Mouse (Mus musculus) bone marrow macrophage, adult 2 months (primary cell): ENCODE data around the gene Idh3a. TPM values are rescaled to one million over a fixed set of nuclear protein-coding genes. Genes with fewer than 3 reads are reported as not detected.
"Not testable (repeated sequence)": the region's sequence is repeated elsewhere in the genome, so short reads cannot be mapped to it uniquely, and the experiment has no call there.

Experiments
- H3K27ac ChIP-seq: 2 replicates; pipeline ENCODE4 v1.5.1; 2012; ENCODE audit warnings: low read depth, low read length; ENCODE audit not compliant: insufficient read depth
- H3K4me1 ChIP-seq: 2 replicates; pipeline ENCODE4 v1.6.1; 2012; ENCODE audit warnings: low read length; ENCODE audit not compliant: control insufficient read depth, insufficient read depth
- H3K4me3 ChIP-seq: 2 replicates; pipeline ENCODE4 v1.5.1; 2012; ENCODE audit warnings: mild to moderate bottlenecking, low read length, moderate library complexity; ENCODE audit not compliant: insufficient read depth
- CTCF ChIP-seq: IDR thresholded peaks from 2 replicates; pipeline ENCODE4 v1.5.1; 2012; ENCODE audit warnings: low read depth, mild to moderate bottlenecking, low read length, moderate library complexity
- POLR2A ChIP-seq: IDR thresholded peaks from 2 replicates; pipeline ENCODE4 v1.6.1; 2012; ENCODE audit warnings: mild to moderate bottlenecking, low read depth, low read length, borderline replicate concordance
- polyA plus RNA-seq: library from polyadenylated mRNA; stranded (reverse); fragments of >200 nt; gene quantifications from 2 replicates; pipeline ENCODE4 v1.2.4, GENCODE M21; 2012; ENCODE audit not compliant: missing spikeins, insufficient read depth, insufficient read length

Gene Idh3a
- polyA plus RNA-seq, 1 experiment: 19.2 TPM

GRCm38 (mm10) chr9:54552409-54552808 is 33.7 kb upstream of the Idh3a start:
- Histone ChIP-seq H3K4me3 (no peak overlapping the region), H3K27ac (no peak overlapping the region), H3K4me1 (peaks cover 13% of the 10 kb centered on the region)
- TF ChIP-seq POLR2A (no peak), CTCF (no peak)

DNA sequence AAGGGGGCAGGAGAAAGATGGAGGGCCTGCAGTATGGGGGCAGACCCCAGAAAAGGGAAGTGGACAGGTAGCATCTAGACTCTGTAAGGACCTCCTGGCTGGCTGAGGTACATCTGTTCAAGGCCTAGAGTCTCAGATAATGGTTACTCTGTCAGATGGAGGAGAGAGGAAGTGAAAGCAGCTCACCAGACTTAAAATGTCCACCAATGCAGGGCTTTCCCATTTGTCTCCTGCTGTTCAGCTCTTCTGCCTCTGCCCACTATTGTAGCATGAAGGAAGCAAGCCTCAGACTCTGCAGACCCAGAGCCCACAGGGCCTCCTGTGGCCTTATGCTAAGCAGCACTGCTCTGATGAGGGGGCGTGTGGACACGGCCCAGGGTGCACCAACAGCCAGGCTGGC is 31.1 kb upstream of the Idh3a start:
- TF ChIP-seq CTCF (no peak), POLR2A (no peak)
- H3K4me1 ChIP-seq: peaks cover 13% of the 10 kb centered on the region
- peak overlapping the region; percentile 43 for H3K27ac ChIP-seq
- no peak overlapping the region for H3K4me3 ChIP-seq

- Histone ChIP-seq H3K4me1 (peaks cover 15% of the 10 kb centered on the region), H3K4me3 (no peak overlapping the region), H3K27ac (no peak overlapping the region)
- TF ChIP-seq POLR2A (no peak), CTCF (no peak)
These were observed 27.4 kb upstream of the Idh3a start for GRCm38 (mm10) chr9:54558731-54559130.

GRCm38 (mm10) chr9:54559771-54560471 is 26.2 kb upstream of the Idh3a start, which contains the start of gene Cib2:
Cib2 (minus strand) TSS chr9:54560218.
- no peak within 1 kb of the TSS for H3K27ac ChIP-seq
- peak within 1 kb of the TSS; percentile 69 for H3K4me3 ChIP-seq
- TF ChIP-seq POLR2A (no peak), CTCF (no peak)
- H3K4me1 ChIP-seq: peaks cover 11% of the 10 kb centered on the region

DNA sequence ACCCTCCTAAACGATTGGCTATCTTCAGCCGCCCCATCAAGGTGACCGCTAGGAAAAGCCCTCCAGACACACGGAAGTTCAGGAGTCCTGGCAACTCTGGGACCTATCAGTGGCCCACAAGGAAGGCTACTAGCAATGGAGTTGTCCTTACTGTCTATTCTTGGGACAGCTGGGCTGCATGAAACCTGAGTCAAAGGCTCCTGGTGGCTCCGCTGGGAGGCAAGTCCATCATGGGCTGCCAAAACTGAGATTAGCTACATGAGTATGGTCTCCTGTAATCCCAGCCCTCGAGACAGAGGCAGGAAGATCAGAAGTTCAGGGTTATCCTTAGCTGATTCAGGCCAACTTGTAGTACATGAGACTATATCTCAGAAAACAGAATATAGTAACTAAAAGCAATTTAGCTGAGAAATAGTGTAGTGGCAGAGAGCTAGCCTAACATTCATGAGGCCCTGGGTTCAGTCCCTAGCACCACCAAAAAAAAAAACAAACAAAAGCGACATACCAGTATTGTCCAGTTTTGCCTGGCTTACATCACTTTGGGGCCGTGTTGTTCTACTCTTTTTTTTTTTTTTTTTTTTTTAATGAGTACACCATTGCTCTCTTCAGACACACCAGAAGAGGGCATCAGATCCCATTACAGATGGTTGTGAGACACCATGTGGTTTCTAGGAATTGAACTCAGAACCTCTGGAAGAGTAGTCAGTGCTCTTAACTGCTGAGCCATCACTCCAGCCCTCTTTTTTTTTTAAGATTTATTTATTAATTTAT is 25.1 kb upstream of the Idh3a start:
- no peak overlapping the region for H3K4me3 ChIP-seq
- peaks cover 2% of the 10 kb centered on the region; the same call in 1 of the 2 replicates for H3K4me1 ChIP-seq
- H3K27ac ChIP-seq: no peak overlapping the region
- TF ChIP-seq CTCF: no peak
- TF ChIP-seq POLR2A: no peak

- Histone ChIP-seq H3K27ac (no peak overlapping the region), H3K4me3 (no peak overlapping the region), H3K4me1 (peaks cover 7% of the 10 kb centered on the region; the same call in 1 of the 2 replicates)
- TF ChIP-seq POLR2A (no peak), CTCF (no peak)
These were observed 19.2 kb upstream of the Idh3a start for GRCm38 (mm10) chr9:54566958-54567357.

GRCm38 (mm10) chr9:54568732-54569131 is 17.4 kb upstream of the Idh3a start:
- Histone ChIP-seq H3K27ac (no peak overlapping the region), H3K4me3 (no peak overlapping the region), H3K4me1 (peaks cover 7% of the 10 kb centered on the region; the same call in 1 of the 2 replicates)
- TF ChIP-seq CTCF (no peak), POLR2A (no peak)

GRCm38 (mm10) chr9:54571130-54571839 is 14.8 kb upstream of the Idh3a start:
- Histone ChIP-seq H3K4me3 (no peak overlapping the region), H3K27ac (no peak overlapping the region), H3K4me1 (peaks cover 7% of the 10 kb centered on the region; the same call in 1 of the 2 replicates)
- TF ChIP-seq CTCF: no peak
- TF ChIP-seq POLR2A: no peak

DNA sequence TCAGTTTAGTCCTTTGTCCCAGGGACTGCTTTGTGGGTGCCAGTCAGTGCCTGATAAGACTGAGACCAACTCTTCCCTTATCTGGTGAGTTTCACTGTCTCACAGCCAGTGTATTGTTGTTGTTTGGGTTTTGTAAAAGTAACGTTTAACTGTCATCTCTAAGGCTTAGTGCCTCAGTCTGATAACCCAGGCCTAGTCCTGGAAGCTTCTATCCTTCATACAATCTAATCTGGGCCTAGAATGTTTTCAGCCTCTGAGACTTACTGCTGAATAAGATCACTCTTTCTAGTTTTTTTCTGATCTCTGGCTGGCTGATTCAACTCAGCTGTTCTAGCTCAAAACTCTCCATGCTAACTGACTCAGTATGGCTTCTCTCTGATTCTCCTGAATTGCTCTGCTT is 2.4 kb upstream of the Idh3a start:
- H3K27ac ChIP-seq: no peak overlapping the region
- TF ChIP-seq CTCF: no peak
- no peak for TF ChIP-seq POLR2A
- no peak overlapping the region for H3K4me3 ChIP-seq
- H3K4me1 ChIP-seq: peaks cover 11% of the 10 kb centered on the region

DNA sequence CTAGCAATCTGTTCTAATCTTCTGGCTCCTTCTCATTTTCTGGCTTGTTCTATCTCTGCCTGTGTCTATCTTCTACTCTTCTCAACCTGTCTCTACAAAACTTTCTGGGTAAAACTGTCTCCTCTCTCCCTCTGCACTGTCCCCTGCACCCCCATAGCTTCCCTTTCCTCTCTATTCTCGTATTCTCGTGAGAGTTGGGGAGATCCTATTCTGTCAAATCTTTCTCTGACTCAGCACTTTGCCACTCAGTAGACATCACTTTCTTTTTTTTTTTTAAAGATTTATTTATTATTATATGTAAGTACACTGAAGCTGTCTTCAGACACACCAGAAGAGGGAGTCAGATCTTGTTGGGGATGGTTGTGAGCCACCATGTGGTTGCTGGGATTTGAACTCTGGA is 2.0 kb upstream of the Idh3a start:
- H3K4me3 ChIP-seq, H3K27ac ChIP-seq: not testable (repeated sequence)
- peaks cover 11% of the 10 kb centered on the region for H3K4me1 ChIP-seq
